Mouse (Mus musculus) activated CD4-positive, CD25-positive, alpha-beta regulatory T cell, adult 4 months (primary cell): ENCODE data around the gene Etv5. TPM values are rescaled to one million over a fixed set of nuclear protein-coding genes. Genes with fewer than 3 reads are reported as not detected.
A peak's percentile ranks its signal among the peaks of the same experiment; 100 is the strongest.
"Not testable (repeated sequence)": the region's sequence is repeated elsewhere in the genome, so short reads cannot be mapped to it uniquely, and the experiment has no call there.

ENCODE experiments used
- ATAC-seq: one replicate; pipeline ENCODE4 v1.8.0; 2017
- polyA plus RNA-seq, 2 experiments: library from polyadenylated mRNA; unstranded; fragments of 100-300 nt; shearing (Covaris generic); gene quantifications; one replicate each; pipeline ENCODE4 v1.2.1; 2017

Gene Etv5
- polyA plus RNA-seq, 2 experiments from 2014 or later: 1.7 to 5.6 TPM

GRCm38 (mm10) chr16:22395093-22395844 lies 44.2 kb downstream of the Etv5 start:
- no peak for ATAC-seq

GRCm38 (mm10) chr16:22390348-22390897 lies 49.1 kb downstream of the Etv5 start:
- no peak for ATAC-seq

GRCm38 (mm10) chr16:22389146-22389911 lies 50.2 kb downstream of the Etv5 start:
- ATAC-seq: no peak

- ATAC-seq: peak; percentile 54
Observed at GRCm38 (mm10) chr16:22387731-22388130, 51.8 kb downstream of the Etv5 start.

- not testable (repeated sequence) for ATAC-seq
Observed at GRCm38 (mm10) chr16:22382018-22382417, 57.5 kb downstream of the Etv5 start.

GRCm38 (mm10) chr16:22380981-22381380 lies 58.5 kb downstream of the Etv5 start:
- no peak for ATAC-seq

GRCm38 (mm10) chr16:22379986-22380385 lies 59.5 kb downstream of the Etv5 start:
- no peak for ATAC-seq

GRCm38 (mm10) chr16:22379342-22379741 lies 60.2 kb downstream of the Etv5 start:
- no peak for ATAC-seq

- ATAC-seq: no peak
Observed at GRCm38 (mm10) chr16:22377714-22378113, 61.8 kb downstream of the Etv5 start.

GRCm38 (mm10) chr16:22374898-22375297 lies 64.6 kb downstream of the Etv5 start:
- no peak for ATAC-seq

- no peak for ATAC-seq
Observed at GRCm38 (mm10) chr16:22372701-22373124, 66.8 kb downstream of the Etv5 start.

- no peak for ATAC-seq
Observed at GRCm38 (mm10) chr16:22372225-22372624, 67.3 kb downstream of the Etv5 start.

- no peak for ATAC-seq
Observed at GRCm38 (mm10) chr16:22367099-22367498, 72.4 kb downstream of the Etv5 start.

GRCm38 (mm10) chr16:22366040-22366439 lies 73.5 kb downstream of the Etv5 start:
- ATAC-seq: no peak

- no peak for ATAC-seq
Observed at GRCm38 (mm10) chr16:22365596-22365995, 73.9 kb downstream of the Etv5 start.

- ATAC-seq: no peak
Observed at GRCm38 (mm10) chr16:22358701-22359354, 80.7 kb downstream of the Etv5 start.

- ATAC-seq: not testable (repeated sequence)
Observed at GRCm38 (mm10) chr16:22354177-22354576, 85.3 kb downstream of the Etv5 start.

GRCm38 (mm10) chr16:22353639-22354038 lies 85.9 kb downstream of the Etv5 start:
- ATAC-seq: no peak

- no peak for ATAC-seq
Observed at GRCm38 (mm10) chr16:22351194-22351593, 88.3 kb downstream of the Etv5 start.

GRCm38 (mm10) chr16:22349798-22350197 lies 89.7 kb downstream of the Etv5 start:
- no peak for ATAC-seq

GRCm38 (mm10) chr16:22348478-22349270 lies 90.8 kb downstream of the Etv5 start:
- no peak for ATAC-seq

GRCm38 (mm10) chr16:22348014-22348413 lies 91.5 kb downstream of the Etv5 start:
- no peak for ATAC-seq
